18 mouse cellular contexts compared by ENCODE assay signal in genomic region chr9:34830696-34831095, GRCm38 (mm10).
"Had no signal": no experiment of that assay in that cellular context is flagged by ENCODE, and none has a peak within 500 bp of the region (broad histone marks: within the 10 kb centered on the region; RNA-seq: fewer than 3 reads in every experiment).

No protein-coding gene starts in this region.

- H3K27ac ChIP-seq: lung, embryonic 15.5 days; macrophage; midbrain, embryonic 13.5 days; midbrain, embryonic 15.5 days; neural tube, embryonic 12.5 days; stomach, embryonic 15.5 days; stomach, postnatal 0 days had no signal

- H3K4me1 ChIP-seq: lung, embryonic 15.5 days; megakaryocyte, embryonic 14.5 days; stomach, embryonic 15.5 days had no signal

- H3K4me3 ChIP-seq: lung, embryonic 15.5 days; megakaryocyte, embryonic 14.5 days; midbrain, embryonic 13.5 days; midbrain, embryonic 15.5 days; neural tube, embryonic 12.5 days; stomach, embryonic 15.5 days had no signal

- H3K9ac ChIP-seq: liver, postnatal 0 days; lung, embryonic 15.5 days; midbrain, embryonic 13.5 days; midbrain, embryonic 15.5 days; neural tube, embryonic 12.5 days; stomach, embryonic 15.5 days had no signal

- H3K27me3 ChIP-seq: lung, embryonic 15.5 days; megakaryocyte, embryonic 14.5 days; midbrain, embryonic 13.5 days; midbrain, embryonic 15.5 days; neural tube, embryonic 12.5 days; stomach, embryonic 15.5 days had no signal

- DNase-seq: liver, postnatal 0 days; lung, adult 2 months; lung, postnatal 14 days; lung, postnatal 36 days; right cerebral cortex, postnatal 14 days; thymus, adult 2 months; thymus, postnatal 25 days; thymus, postnatal 4 days had no signal

- H3K4me2 ChIP-seq: lung, embryonic 15.5 days; midbrain, embryonic 11.5 days; midbrain, embryonic 13.5 days; midbrain, embryonic 15.5 days; neural tube, embryonic 12.5 days; stomach, embryonic 15.5 days had no signal

- ATAC-seq: liver, postnatal 0 days; lung, postnatal 0 days; midbrain, embryonic 13.5 days; midbrain, embryonic 15.5 days had no signal

- H3K9me3 ChIP-seq: lung, embryonic 15.5 days; megakaryocyte, embryonic 14.5 days; midbrain, embryonic 13.5 days; midbrain, embryonic 15.5 days; neural tube, embryonic 12.5 days; stomach, embryonic 15.5 days had no signal

- H3K36me3 ChIP-seq: lung, embryonic 15.5 days; midbrain, embryonic 13.5 days; midbrain, embryonic 15.5 days; neural tube, embryonic 12.5 days; stomach, embryonic 15.5 days had no signal
